Mouse (Mus musculus) lung, postnatal 4 days (tissue): ENCODE measurements around the gene Itgax.
A peak's percentile ranks its signal among the peaks of the same experiment; 100 is the strongest.
"Not testable (repeated sequence)": the region's sequence is repeated elsewhere in the genome, so short reads cannot be mapped to it uniquely, and the experiment has no call there.

Experiments used
- DNase-seq, 2 experiments: peaks; one replicate each; pipeline ENCODE4 v3.0.0; 2021

Itgax gene

DNA sequence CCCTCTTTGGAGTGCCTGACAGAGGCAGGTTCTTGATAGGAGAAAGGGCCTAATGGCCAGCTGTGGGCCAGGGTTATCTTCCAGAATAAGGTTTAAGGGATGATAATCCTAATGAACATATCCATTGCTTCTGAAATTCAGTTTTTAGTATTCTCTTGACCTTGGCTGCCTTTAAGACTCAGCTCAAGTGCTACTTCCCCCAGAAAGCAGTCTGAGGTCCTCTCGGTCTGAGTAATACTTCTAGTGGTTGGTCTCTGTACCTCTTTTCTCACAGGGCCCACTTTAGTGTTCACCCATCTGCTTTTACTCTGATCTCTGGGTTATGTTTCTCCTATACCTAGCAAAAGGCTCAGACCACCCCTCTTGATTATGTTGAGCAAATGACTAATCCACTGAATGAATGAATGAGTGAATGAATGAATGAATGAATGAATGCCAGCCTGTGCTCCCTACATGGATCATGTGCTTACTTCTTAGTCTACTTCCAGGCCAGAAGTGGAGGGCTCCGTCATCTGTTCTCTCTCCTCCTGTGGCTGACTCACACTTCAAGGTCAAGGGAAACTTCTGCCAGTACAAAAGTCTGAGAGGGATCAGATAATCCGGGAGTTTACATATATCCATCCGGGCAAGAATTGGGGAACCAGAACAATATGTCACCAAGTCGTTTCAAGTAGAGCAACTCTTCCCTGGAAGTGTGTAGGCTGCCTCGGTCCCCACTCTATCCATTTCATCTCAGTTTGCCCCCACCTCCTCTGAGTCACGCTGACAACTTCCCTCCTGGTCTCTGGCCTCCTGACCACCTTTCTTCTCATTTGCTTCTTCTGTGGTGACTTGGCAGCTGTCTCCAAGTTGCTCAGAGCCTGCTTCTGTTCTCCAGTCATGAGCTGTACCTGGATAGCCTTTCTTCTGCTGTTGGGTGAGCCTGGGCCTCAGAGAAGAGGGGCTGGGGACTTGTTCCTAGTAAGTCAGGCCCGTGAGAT is at the start of gene Itgax:
TSS of gene Itgax (plus strand) at position 807 of the 980 bp plus-strand sequence.
- peak; percentile 28 to 44 for DNase-seq

DNA sequence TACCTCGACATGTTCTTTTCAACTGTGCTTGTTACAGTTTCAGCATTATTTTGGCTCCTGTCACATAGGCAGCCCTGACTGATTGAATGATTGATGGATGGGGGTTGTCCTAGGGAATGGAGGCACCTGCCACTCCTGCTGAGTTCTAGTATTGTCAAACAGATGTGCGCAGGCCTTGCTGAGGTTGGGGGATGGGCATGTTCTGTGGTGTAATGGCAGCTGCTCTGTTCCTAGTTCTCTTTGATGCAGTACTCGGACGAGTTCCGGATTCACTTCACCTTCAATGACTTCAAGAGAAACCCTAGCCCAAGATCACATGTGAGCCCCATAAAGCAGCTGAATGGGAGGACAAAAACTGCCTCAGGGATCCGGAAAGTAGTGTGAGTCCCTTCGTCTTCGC is 49.3 kb upstream of the Itgax start:
- DNase-seq, result no peak

- peak in 1 of 2 experiments; percentile 32 for DNase-seq
These were observed 40.2 kb upstream of the Itgax start for GRCm38 (mm10) chr7:128089141-128089540.

GRCm38 (mm10) chr7:128098135-128098534 is 31.2 kb upstream of the Itgax start:
- DNase-seq, result no peak

DNA sequence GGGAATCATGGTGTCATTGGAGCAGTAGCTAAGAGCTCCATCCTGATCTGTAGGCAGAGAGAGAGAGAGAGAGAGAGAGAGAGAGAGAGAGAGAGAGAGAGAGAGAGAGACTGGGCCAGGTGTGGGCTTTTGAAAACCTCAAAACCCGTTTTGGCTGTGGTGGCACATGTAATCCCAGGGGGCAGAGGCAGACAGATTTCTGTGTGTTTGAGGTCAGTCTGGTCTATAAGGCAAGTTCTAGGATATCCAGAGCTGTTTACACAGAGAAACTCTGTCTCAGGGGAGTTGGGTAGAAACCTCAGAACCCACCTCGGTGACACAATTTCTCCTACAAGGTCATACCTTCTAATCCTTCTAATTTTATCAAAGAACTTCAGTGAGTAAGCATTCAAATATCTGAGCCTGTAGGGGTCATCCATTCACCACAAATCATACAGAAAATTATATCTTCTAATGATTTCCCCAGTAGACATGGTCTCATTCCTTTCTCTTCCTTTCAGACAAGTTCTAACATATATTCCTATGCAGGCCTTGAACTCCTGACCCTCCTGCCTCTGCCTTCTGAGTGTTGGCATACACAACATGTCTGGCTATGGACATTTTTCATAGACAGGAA is 28.5 kb upstream of the Itgax start:
- DNase-seq, result no peak

DNA sequence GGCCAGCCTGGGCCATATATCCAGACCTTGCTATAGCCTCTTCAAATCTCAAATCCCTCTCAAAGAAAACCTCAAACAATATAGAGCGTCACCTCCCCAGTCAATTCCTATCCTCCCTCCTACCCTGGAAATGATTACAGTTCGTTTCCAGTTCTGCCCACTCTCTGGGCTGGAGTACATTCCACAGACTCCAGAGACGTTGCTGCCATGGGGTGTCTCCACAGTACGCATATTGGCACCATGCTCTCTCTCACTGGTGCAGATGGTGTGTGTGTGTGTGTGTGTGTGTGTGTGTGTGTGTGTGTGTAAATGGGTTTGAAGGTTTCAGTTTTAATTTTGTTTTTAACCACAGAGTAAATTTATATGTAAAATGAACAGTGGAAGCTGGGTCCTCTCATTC is 24.1 kb upstream of the Itgax start:
- no peak for DNase-seq

- no peak for DNase-seq
These were observed 21.9 kb upstream of the Itgax start for GRCm38 (mm10) chr7:128107462-128107861.

- DNase-seq, result no peak
These were observed 19.0 kb upstream of the Itgax start for GRCm38 (mm10) chr7:128110314-128110713.

DNA sequence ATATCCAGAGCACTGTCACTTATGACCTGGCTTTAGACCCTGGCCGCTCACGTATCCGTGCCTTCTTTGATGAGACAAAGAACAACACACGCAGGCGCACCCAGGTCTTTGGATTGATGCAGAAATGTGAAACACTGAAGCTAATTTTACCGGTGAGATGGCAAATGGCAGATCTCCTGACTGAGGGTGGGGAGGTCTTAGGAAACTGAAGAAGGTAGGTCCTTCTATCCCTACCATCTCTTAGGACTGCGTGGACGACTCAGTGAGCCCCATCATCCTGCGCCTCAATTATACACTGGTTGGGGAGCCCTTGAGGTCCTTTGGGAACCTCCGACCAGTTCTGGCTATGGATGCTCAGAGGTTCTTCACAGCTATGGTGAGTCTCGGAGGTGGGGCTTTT is 17.2 kb upstream of the Itgax start:
- no peak for DNase-seq

DNA sequence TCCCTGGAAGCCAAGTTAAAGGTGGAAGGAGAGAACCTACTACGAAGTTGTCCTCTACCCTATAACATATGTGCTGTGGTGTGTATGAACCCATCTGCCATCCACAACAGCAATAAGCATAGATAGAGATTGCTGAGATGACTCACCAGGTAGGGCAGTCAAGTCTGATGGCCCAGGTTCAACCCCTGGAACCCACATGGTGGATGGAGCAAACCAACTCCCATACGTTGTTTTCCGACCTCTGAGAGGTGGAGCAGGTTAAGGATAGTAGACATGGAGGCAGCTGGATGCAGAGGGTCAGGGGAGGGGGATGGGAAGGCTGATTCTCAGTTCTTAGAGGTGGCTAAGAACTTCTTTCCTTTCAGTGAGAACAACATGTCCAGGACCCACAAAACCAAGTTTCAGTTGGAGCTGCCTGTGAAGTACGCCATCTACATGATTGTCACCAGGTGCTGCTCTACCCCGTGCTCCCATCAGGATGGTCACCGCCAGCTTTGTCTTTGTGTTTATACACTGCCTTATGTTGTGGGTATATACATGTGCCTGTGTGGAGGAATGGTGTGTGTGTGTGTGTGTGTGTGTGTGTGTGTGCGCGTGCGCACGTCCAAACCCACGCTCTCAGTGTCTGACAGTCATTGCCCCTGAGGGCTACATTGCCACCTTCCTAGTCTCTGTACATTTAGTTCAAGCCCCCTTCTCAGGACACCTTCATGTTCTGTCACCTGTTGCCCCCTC is 14.8 kb upstream of the Itgax start:
- no peak for DNase-seq

DNA sequence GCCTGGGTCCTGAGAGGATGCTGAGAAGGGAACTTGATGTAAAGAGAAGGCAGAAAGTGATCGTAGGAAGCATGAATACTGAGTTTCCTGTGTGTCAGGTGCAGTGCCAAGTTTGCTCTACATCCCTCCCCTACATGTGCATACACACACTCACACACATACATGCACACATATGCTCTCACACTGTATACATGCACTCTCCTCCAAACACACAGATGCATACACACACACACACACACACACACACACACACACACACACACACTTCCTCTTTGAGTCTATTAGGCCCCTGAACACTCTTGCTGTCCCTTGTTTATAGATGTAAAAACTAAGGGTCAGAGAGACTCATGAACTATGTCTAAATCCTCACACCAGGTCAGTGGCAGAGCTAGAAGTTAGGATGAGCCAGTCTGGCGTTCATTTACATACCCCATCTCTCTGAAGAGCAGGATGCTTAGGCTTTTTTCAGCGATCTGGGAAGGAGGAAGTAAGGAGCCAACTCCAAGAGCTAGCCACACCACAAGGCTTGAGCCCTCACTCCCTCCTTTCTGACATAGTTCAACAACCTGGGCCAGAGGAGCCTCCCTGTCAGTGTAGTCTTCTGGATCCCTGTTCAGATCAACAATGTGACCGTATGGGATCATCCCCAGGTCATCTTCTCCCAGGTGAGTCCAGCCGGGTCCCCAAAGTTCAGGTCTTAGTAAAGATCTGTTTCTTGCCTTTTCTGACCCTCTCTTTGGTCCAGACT is 14.0 kb upstream of the Itgax start:
- DNase-seq, result no peak

DNA sequence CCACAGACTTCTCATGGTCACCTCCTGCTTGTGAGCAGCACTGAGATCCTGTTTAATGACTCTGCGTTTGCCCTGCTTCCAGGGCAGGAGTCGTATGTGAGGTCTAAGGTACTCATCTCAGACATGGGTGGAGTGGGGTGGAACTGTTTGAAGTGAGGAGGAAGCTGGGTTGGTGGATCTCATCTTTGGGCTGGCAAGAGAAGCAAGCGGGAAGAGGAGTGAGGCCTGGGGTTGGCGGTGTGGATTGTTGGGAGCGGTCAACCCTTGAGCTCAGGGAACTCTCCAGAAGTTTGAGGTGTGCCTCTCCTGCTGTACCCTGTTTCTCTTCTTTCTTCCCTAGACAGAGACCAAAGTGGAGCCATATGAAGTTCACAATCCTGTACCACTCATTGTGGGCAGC is 13.0 kb upstream of the Itgax start:
- DNase-seq, result no peak

GRCm38 (mm10) chr7:128119726-128120490 is 9.4 kb upstream of the Itgax start:
- DNase-seq, result no peak

GRCm38 (mm10) chr7:128132148-128132547 is 2.8 kb downstream of the Itgax start:
- no peak for DNase-seq

GRCm38 (mm10) chr7:128133596-128133995 is 4.2 kb downstream of the Itgax start:
- no peak for DNase-seq

DNA sequence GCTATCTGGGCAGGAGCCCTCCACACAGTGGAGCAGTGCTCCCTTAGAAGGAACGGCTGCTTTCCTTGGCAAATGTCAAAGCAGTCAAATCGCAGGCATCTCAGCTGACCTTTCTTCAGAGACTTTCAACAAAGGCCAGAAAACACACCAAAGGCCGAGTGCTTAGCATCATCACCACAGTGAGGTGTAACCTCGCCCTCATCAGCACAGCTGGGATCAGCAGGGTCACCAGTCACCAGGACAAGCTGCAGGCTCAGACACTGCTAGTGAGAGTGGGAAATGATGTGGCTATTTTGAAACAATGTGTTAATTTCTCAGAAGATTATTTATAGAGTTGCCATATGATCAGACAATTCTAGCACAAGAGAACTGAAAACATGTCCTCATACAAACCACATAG is 7.6 kb downstream of the Itgax start:
- DNase-seq, result no peak

DNA sequence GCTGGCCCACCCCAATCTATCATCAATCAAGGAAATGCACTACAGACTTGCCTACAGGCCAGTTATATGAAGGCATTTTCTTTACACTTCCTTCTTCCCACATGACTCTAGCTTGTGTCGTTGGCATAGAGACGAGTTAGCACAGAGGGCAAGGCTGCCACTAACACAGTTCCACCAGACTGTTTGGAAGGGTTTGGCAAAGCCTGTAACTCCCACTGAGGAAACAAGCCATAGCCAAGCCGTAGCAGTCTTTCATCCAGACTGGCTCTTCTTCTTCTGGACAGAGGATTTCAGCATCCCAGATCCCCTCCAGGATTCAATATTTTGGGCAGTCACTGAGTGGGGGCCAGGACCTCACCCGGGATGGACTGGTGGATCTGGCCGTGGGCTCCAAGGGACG is 10.3 kb downstream of the Itgax start:
- DNase-seq, result no peak

GRCm38 (mm10) chr7:128150970-128151369 is 21.6 kb downstream of the Itgax start:
- no peak for DNase-seq

DNA sequence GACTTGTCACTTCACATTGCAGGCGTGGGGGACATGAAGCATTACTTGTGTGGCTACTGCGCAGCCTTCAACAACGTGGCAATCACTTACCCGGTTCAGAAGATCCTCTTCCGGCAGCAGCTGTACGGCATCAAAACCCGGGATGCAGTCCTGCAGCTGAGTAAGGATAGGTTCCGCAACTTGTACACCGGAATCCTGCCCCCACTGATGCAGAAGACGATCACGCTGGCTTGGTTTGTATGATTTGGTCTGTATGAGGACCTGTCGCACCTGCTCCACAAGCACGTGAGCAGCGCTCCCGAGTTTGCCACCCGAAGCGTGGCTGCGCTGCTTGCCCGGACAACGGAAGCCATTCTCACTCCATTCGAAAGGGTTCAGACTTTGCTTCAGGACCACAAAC is 24.7 kb downstream of the Itgax start, which contains the start of gene Itgad:
TSS of gene Itgad (plus strand) at position 301 of the 400 bp plus-strand sequence.
- no peak for DNase-seq

DNA sequence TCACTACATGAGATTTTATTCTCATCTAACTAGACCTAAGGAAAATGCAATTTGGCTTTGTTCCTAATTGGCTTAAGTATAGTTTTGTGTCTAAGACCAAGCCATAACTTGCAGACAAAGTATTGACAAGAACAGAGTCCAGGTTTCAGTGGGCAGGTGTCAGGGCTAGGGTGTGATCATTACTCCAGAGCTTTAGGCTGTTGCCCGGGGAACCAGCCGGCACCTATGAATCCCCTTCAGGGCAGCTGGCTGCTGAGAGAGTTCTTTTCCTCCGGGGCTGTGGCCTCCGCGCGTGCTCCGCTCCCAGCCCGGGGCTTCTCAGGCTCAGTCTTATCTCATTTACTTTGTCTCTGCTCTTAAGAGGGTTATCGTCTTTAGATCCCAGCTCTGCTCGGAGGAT is 25.6 kb downstream of the Itgax start:
- DNase-seq, result no peak

- DNase-seq, result not testable (repeated sequence)
These were observed 29.5 kb downstream of the Itgax start for GRCm38 (mm10) chr7:128158688-128159354.
